In genomic region chr11:79753491-79753890, GRCm38 (mm10) we compare ENCODE assay signal across 20 mouse cellular contexts.
"Had no signal": no experiment of that assay in that cellular context is flagged by ENCODE, and none has a peak within 500 bp of the region (broad histone marks: within the 10 kb centered on the region; RNA-seq: fewer than 3 reads in every experiment).

No protein-coding gene starts in this region.

- DNase-seq: kidney, adult 11 months; kidney, adult 8-10 months; kidney, postnatal 10 days; kidney, postnatal 36 days; layer of hippocampus, postnatal 36 days; lung, embryonic 14.5 days; retina, postnatal 1 day; right cerebral cortex, postnatal 25 days; spleen, adult 18-20 months; thymus, postnatal 25 days had no signal

- H3K9me3 ChIP-seq: kidney, embryonic 15.5 days; limb, embryonic 12.5 days; limb, embryonic 15.5 days; midbrain, embryonic 12.5 days; midbrain, embryonic 15.5 days; neural tube, embryonic 12.5 days; neural tube, embryonic 15.5 days; stomach, embryonic 15.5 days had no signal

- H3K4me2 ChIP-seq: kidney, embryonic 15.5 days; limb, embryonic 12.5 days; limb, embryonic 15.5 days; lung, embryonic 14.5 days; midbrain, embryonic 12.5 days; midbrain, embryonic 15.5 days; neural tube, embryonic 12.5 days; neural tube, embryonic 15.5 days; stomach, embryonic 15.5 days had no signal

- H3K9ac ChIP-seq: kidney, embryonic 15.5 days; limb, embryonic 12.5 days; limb, embryonic 15.5 days; lung, embryonic 14.5 days; midbrain, embryonic 12.5 days; midbrain, embryonic 15.5 days; neural tube, embryonic 12.5 days; neural tube, embryonic 15.5 days; stomach, embryonic 15.5 days had no signal

- H3K4me1 ChIP-seq: neural tube, embryonic 12.5 days; neural tube, embryonic 15.5 days had no signal

- H3K4me3 ChIP-seq: kidney, embryonic 15.5 days; left cerebral cortex, adult 2 months; limb, embryonic 12.5 days; limb, embryonic 15.5 days; midbrain, embryonic 12.5 days; midbrain, embryonic 15.5 days; neural tube, embryonic 12.5 days; neural tube, embryonic 15.5 days; stomach, embryonic 15.5 days had no signal

- H3K27ac ChIP-seq: kidney, embryonic 15.5 days; left cerebral cortex, adult 2 months; limb, embryonic 12.5 days; limb, embryonic 15.5 days; macrophage; midbrain, embryonic 12.5 days; midbrain, embryonic 15.5 days; neural tube, embryonic 12.5 days; neural tube, embryonic 15.5 days had no signal

- ATAC-seq: midbrain, embryonic 15.5 days had no signal

- H3K27me3 ChIP-seq: kidney, embryonic 15.5 days; limb, embryonic 12.5 days; limb, embryonic 15.5 days; midbrain, embryonic 12.5 days; midbrain, embryonic 15.5 days; neural tube, embryonic 12.5 days; neural tube, embryonic 15.5 days; stomach, embryonic 15.5 days had no signal

- H3K36me3 ChIP-seq: kidney, embryonic 15.5 days; limb, embryonic 12.5 days; limb, embryonic 15.5 days; midbrain, embryonic 12.5 days; midbrain, embryonic 15.5 days; neural tube, embryonic 12.5 days; neural tube, embryonic 15.5 days; stomach, embryonic 15.5 days had no signal
